Mouse (Mus musculus): ENCODE measurements around the gene Cbfb.

DNA sequence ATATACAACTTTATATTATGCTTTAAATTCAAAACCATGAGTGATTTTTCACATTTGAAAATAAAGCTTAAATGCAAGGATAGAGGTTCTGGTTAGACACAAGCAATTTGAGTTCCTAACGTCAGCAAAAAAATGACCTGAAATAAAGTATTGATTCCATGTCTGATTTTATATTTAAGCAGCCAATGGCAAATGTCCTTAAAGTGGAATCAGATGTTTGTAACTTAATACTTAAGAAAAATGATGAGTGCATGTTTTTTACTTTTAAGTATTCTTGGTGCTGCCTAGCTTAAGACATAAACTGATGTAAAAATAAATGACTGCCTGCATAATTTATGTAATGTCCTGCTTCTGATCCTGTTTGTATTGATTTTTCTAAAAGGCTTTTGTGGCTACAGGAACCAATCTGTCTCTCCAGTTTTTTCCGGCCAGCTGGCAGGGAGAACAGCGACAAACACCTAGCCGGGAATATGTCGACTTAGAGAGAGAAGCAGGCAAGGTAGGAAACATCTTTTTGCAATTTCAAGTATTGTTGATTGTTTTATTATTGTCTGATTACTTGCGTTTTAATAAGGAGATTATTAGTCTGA, 7.8 kb downstream of the Cbfb start:
- TF ChIP-seq CTCF (IDR thresholded peaks at IDR 0.05; ENCODE audit: low read depth, low read length) (no peak), GATA1 (IDR thresholded peaks at IDR 0.05; ENCODE audit: borderline replicate concordance, low read length) (no peak), TAL1 (conservative IDR thresholded peaks at IDR 0.05; ENCODE audit: low read depth, low read length) (no peak)
